Mouse (Mus musculus) kidney, postnatal 4 days (tissue): ENCODE data around the gene Usp49.
"Not testable (repeated sequence)": the region's sequence is repeated elsewhere in the genome, so short reads cannot be mapped to it uniquely, and the experiment has no call there.

Experiments
- DNase-seq, 2 experiments: peaks; one replicate each; pipeline ENCODE4 v3.0.0; 2021; ENCODE audit warnings: mixed read lengths in 2 of 2

Gene Usp49

GRCm38 (mm10) chr17:47654346-47654745 is 23.9 kb downstream of the Usp49 start:
- DNase-seq = not testable (repeated sequence)

GRCm38 (mm10) chr17:47655697-47656096 is 25.2 kb downstream of the Usp49 start:
- DNase-seq = no peak

- no peak for DNase-seq
Observed at GRCm38 (mm10) chr17:47657901-47658300, 27.4 kb downstream of the Usp49 start.

GRCm38 (mm10) chr17:47658741-47659243 is 28.3 kb downstream of the Usp49 start:
- no peak for DNase-seq

GRCm38 (mm10) chr17:47663009-47663713 is 32.7 kb downstream of the Usp49 start:
- DNase-seq = no peak

GRCm38 (mm10) chr17:47664474-47664873 is 34.0 kb downstream of the Usp49 start:
- DNase-seq = no peak

- DNase-seq = no peak
Observed at GRCm38 (mm10) chr17:47669166-47669565, 38.7 kb downstream of the Usp49 start.

- no peak for DNase-seq
Observed at GRCm38 (mm10) chr17:47671988-47672310, 41.5 kb downstream of the Usp49 start.

- peak; percentile 79 to 88 for DNase-seq
Observed at GRCm38 (mm10) chr17:47672311-47673111, 42.0 kb downstream of the Usp49 start.

GRCm38 (mm10) chr17:47676581-47676980 is 46.1 kb downstream of the Usp49 start:
- peak; percentile 86 for DNase-seq

- DNase-seq = no peak
Observed at GRCm38 (mm10) chr17:47678238-47678637, 47.7 kb downstream of the Usp49 start.

GRCm38 (mm10) chr17:47678702-47679101 is 48.2 kb downstream of the Usp49 start:
- DNase-seq = no peak

- no peak for DNase-seq
Observed at GRCm38 (mm10) chr17:47682836-47683235, 52.3 kb downstream of the Usp49 start.

- DNase-seq = peak; percentile 97 to 98
Observed at GRCm38 (mm10) chr17:47687409-47688343, 57.2 kb downstream of the Usp49 start.

GRCm38 (mm10) chr17:47688344-47688607 is 57.8 kb downstream of the Usp49 start, which contains the start of gene Tomm6:
Gene Tomm6 (minus strand): TSS chr17:47688386.
- DNase-seq = no peak

- peak; percentile 84 to 90 for DNase-seq
Observed at GRCm38 (mm10) chr17:47688608-47689575, 58.4 kb downstream of the Usp49 start, which contains the start of gene Frs3. Gene Frs3 (plus strand): TSS chr17:47689030.

GRCm38 (mm10) chr17:47689894-47690293 is 59.4 kb downstream of the Usp49 start:
- DNase-seq = no peak

- no peak for DNase-seq
Observed at GRCm38 (mm10) chr17:47691650-47692049, 61.2 kb downstream of the Usp49 start.

GRCm38 (mm10) chr17:47693671-47694441 is 63.4 kb downstream of the Usp49 start:
- DNase-seq = peak; percentile 33 to 37

- DNase-seq = no peak
Observed at GRCm38 (mm10) chr17:47694442-47694502, 63.8 kb downstream of the Usp49 start, which contains the start of gene Gm21981. Gene Gm21981 (minus strand): TSS chr17:47694455.

- peak; percentile 99 for DNase-seq
Observed at GRCm38 (mm10) chr17:47694503-47695336, 64.2 kb downstream of the Usp49 start, which contains the start of gene Prickle4. Gene Prickle4 (minus strand): TSS chr17:47694736.
